Mouse (Mus musculus) ovary, postnatal 14 days (tissue): ENCODE results near the gene Sag.

Experiments used
- DNase-seq: peaks from one replicate; pipeline ENCODE4 v3.0.0; 2022; ENCODE audit warnings: low spot score

The Sag gene

GRCm38 (mm10) chr1:87803576-87803975, at the start of gene Sag:
Gene Sag, plus strand, starts transcription at chr1:87803680.
- DNase-seq: no peak

- peak; percentile 87 for DNase-seq
Measured at GRCm38 (mm10) chr1:87755641-87756470, 47.6 kb upstream of the Sag start, which contains the start of gene Atg16l1. Gene Atg16l1, plus strand, starts transcription at chr1:87755870.

DNA sequence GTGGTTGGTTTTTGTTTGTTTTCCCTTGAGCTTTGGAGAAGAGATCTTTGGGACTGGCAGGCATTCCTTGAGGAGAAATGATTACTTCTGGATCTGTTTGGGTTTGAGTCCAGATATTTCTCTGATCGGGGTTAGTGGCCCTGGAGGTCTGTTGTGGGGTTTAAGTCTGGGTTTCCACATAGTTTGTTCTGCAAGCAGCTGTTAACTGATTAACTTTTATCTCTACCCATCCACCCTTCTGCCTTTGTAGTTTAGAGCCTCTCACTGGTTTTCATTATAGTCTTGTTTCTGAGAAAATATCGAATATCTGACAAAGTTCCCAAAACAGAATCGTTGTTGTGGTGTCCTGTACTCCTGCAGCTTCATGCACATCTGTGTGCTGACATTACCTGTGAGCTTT, 39.7 kb upstream of the Sag start:
- no peak for DNase-seq

DNA sequence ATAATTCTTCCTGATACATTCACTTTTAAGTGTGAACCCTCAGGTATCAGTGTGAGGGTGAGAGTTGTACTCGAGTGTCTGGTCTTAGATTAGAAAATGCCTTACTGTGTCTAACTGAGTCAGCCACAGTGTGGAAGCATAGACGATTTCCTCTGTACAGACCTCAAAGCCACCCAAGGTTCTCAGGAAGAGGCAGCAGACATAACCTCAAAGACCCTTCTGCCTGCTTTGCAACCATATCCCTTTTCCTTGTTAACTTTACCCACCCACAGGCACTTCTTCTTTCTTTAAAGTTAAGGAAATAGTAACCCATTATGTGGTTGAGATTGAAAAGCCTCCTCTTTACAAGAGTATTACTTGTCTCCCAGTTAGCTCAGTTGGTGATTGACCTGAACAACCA, 37.7 kb upstream of the Sag start:
- DNase-seq: no peak

DNA sequence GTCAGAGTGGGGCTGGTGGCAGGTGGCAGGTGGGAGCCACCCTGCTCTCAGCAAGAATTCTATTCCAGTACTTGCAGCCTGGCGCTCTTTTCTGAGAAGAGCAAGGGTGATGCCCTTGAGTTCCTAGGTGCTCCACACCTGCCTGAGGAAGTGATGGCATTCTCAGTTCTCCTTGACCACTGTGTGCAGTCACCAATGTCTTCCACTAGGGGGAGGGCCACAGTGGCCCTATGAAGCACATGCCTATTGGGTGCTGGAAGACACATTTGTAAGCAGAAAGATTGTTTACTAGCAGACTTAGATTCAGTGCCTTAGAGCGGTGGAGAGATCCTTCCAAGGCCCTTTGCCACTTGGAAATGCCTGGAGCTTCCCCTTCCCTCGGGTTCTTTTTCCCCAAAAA, 37.2 kb upstream of the Sag start:
- no peak for DNase-seq

DNA sequence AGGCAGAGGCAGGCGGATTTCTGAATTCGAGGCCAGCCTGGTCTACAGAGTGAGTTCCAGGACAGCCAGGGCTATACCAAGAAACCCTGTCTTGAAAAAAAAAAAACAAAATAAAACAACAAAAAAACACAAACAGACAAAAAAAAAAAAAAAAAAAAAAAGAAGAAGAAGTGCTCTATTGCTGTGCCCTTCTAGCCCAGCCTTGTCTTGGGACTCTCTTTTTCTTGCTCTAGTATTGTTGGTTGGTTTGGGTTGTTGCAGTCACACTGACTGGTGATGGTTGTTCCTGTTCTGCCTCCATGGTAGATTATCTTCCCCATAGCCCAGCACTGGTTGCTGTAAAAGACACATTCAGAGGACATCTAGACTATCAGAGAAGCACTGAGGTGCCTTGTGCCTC, 34.2 kb upstream of the Sag start:
- DNase-seq: no peak

GRCm38 (mm10) chr1:87770486-87770885, 33.0 kb upstream of the Sag start:
- no peak for DNase-seq

GRCm38 (mm10) chr1:87771724-87772123, 31.8 kb upstream of the Sag start:
- no peak for DNase-seq

DNA sequence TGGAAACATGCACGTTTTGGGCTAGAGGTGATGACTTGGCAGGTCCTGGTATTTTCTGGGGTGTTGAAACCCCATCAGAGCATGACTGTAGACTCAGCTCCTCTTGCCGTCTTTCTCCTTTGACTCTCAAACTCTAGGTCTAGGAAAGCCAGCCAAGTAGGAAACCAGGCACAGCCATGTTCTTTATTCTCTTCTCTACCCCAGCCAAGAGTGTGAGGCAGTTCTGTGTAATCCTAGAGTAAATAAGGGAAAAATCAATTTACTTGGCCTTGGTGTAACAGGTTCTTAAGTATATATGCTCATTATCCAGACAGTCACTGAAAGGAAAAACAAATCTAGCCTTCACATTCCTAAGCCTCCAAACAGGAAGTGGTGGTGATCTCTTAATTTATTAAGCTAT, 30.1 kb upstream of the Sag start:
- no peak for DNase-seq

DNA sequence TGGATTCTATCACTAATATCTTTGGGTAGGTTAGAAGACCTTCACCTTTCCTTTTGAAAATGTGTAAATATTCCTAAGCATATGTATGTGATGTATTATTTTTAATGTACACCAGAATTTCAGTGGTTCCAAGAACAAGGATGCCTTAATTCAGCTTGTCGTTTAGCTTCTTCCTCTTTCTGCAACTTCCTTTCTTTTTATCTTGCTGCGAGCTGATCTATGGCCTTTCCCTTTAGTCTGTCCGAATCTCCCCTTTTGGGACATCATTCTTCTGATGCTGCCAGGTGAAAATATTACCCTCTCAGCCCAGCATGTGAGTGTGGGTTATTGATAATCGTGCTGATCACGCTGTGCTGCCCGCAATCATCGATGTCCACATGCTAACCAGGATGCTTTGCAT, 28.6 kb upstream of the Sag start:
- no peak for DNase-seq

- DNase-seq: no peak
Measured at GRCm38 (mm10) chr1:87779204-87779785, 24.2 kb upstream of the Sag start.

- DNase-seq: no peak
Measured at GRCm38 (mm10) chr1:87785703-87786102, 17.8 kb upstream of the Sag start.

- DNase-seq: no peak
Measured at GRCm38 (mm10) chr1:87786251-87786650, 17.2 kb upstream of the Sag start.

GRCm38 (mm10) chr1:87789665-87790064, 13.8 kb upstream of the Sag start:
- DNase-seq: no peak

GRCm38 (mm10) chr1:87792438-87793137, 10.9 kb upstream of the Sag start:
- DNase-seq: no peak

- DNase-seq: no peak
Measured at GRCm38 (mm10) chr1:87793138-87793449, 10.4 kb upstream of the Sag start.

DNA sequence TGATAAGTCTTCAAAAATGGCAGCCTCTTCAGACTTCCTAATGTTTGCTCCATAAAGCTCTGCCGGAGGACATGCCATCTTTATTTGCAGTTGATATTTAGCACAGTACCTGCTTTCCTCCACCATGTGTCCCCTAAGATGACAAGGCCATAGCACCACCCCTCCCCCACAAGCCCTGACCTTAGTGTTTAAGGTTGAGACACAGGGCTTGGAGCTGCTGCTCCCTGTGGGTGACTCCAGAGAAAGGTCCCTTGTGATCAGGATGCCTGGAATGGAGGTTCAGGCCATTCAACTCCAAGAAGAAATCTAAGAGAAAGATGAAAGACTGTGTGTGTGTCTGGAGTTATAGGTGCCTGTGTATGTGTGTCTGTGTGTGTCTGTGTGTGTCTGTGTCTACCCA, 5.8 kb upstream of the Sag start:
- no peak for DNase-seq

- DNase-seq: no peak
Measured at GRCm38 (mm10) chr1:87798306-87798705, 5.2 kb upstream of the Sag start.

DNA sequence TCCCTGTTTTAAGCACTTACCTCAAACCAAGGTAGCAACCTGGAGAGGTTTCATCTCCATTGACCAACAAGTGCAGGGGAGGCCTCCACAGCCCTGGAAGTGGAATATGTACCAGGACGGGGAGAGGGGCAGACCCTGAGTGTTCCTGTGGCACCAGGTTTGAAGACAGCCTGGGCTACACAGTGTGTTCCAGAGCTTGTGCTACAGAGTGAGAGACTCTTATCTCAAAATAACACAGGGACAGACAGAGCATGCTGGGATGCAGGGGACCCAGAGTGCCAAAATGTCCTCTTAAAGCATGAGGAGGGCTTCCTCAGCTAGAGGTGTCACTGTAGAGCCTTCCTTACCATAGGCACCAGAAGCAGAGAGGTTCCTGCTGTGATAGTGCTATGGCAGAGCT, 4.3 kb downstream of the Sag start:
- no peak for DNase-seq

- no peak for DNase-seq
Measured at GRCm38 (mm10) chr1:87811391-87811790, 7.9 kb downstream of the Sag start.

DNA sequence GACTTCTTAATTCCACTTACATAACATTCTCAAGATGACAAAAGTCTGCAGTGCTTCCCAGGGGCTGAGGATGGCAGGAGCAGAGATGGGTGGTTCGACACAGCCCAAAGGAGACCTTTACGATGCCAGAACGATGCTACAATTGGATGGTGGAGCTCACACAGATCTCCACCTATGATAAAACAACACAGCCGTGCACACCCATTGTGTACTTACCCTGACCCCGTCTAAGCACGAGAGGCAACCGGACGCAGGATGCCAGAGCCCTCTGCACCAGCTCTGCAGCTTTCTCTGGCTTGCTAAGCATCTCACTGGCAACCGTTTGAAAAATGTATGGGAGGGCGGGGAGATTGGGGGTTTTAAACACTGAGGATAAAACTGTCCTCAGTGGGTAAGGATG, 8.6 kb downstream of the Sag start:
- no peak for DNase-seq

DNA sequence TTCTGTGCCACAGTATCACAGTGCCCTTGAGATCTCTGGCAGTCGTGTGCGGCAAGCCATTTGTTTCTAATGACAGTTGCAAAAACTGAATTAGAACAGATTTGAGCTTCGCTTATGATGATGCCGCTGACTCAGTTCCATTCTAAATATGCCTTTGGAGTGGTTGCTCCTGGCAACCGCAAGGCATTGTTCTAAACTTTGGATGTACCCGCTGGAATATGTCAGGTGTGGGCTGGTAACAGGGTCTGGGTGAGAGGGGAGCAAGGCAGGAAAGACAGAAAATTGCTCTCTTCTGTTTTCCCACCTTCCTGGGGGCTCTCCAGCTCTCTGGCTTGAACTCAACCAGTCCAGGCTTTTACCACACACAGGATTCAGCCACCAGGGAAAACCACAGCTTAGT, 9.7 kb downstream of the Sag start:
- no peak for DNase-seq

DNA sequence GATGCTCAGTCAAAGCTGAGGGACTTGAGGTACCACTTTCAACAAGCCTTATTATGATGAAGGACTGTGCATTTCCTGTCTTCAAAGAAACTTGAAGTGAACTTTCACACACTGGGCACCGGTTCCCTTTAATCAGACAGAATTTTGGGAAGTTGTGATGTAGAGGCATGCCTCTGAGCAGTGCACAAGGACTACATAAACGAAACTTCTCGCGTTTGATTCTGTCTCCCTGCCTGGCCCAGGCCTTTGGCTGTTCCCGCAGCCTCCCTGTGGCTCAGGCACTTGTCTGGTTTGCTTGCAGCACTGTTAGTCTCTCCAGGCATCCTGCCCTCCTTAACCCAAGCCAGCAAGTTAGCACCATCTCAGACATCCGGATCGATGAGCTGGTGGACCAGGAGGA, 10.2 kb downstream of the Sag start:
- DNase-seq: no peak
